Mouse (Mus musculus) myocyte (in vitro differentiated cells): ENCODE measurements around the gene Mlx. TPM values are rescaled to one million over a fixed set of nuclear protein-coding genes. Genes with fewer than 3 reads are reported as not detected.

Source experiments
- H3K27me3 ChIP-seq: one replicate; pipeline ENCODE4 v1.6.1; 2011; ENCODE audit not compliant: control insufficient read depth, insufficient read depth, insufficient read length
- H3K36me3 ChIP-seq: one replicate; pipeline ENCODE4 v1.6.1; 2011; ENCODE audit not compliant: control insufficient read depth, insufficient read depth
- H3K4me2 ChIP-seq: one replicate; pipeline ENCODE4 v1.6.1; 2011; ENCODE audit warnings: low read depth, control low read depth
- H3K4me3 ChIP-seq: one replicate; pipeline ENCODE4 v1.5.1; 2011; ENCODE audit warnings: mild to moderate bottlenecking, control low read depth, moderate library complexity
- H3K79me2 ChIP-seq: one replicate; pipeline ENCODE4 v1.6.1; 2011; ENCODE audit not compliant: control insufficient read depth, insufficient read depth
- H3ac ChIP-seq: one replicate; pipeline ENCODE4 v1.6.1; 2011; ENCODE audit not compliant: control insufficient read depth, insufficient read length
- CEBPB ChIP-seq: IDR thresholded peaks from 2 replicates; pipeline ENCODE4 v1.6.1; 2011; ENCODE audit warnings: mild to moderate bottlenecking, moderate library complexity; ENCODE audit not compliant: poor library complexity, insufficient read depth, severe bottlenecking
- E2F4 ChIP-seq: IDR thresholded peaks from one replicate; pipeline ENCODE4 v1.6.1; 2011; ENCODE audit warnings: mild to moderate bottlenecking, control low read depth, moderate library complexity; ENCODE audit not compliant: insufficient read depth
- MAX ChIP-seq: IDR thresholded peaks from one replicate; pipeline ENCODE4 v1.6.1; 2011; ENCODE audit warnings: low read depth, mild to moderate bottlenecking, control low read depth
- MYOD1 ChIP-seq, 3 experiments: IDR thresholded peaks; one replicate each; pipeline ENCODE4 v1.6.1; 2011; ENCODE audit warnings: control low read depth in 2 of 3, low read depth in 2 of 3, mild to moderate bottlenecking in 2 of 3, moderate library complexity in 1 of 3; ENCODE audit not compliant: insufficient read length in 2 of 3, control insufficient read depth in 1 of 3
- MYOG ChIP-seq, 3 experiments: IDR thresholded peaks; one replicate each; pipeline ENCODE4 v1.6.1; 2011; ENCODE audit warnings: control low read depth in 2 of 3, low read depth in 2 of 3, mild to moderate bottlenecking in 2 of 3; ENCODE audit not compliant: insufficient read length in 2 of 3, control insufficient read depth in 1 of 3, insufficient read depth in 1 of 3
- POLR2A ChIP-seq: IDR thresholded peaks from one replicate; pipeline ENCODE4 v1.6.1; 2011; ENCODE audit warnings: low read depth, mild to moderate bottlenecking, control low read depth, moderate library complexity; ENCODE audit not compliant: insufficient read length
- POLR2AphosphoS2 ChIP-seq: IDR thresholded peaks from one replicate; pipeline ENCODE4 v1.6.1; 2011; ENCODE audit warnings: low read depth, control low read depth; ENCODE audit not compliant: insufficient read length
- REST ChIP-seq: IDR thresholded peaks from one replicate; pipeline ENCODE4 v1.6.1; 2011; ENCODE audit warnings: mild to moderate bottlenecking, control low read depth, moderate library complexity; ENCODE audit not compliant: insufficient read depth, insufficient read length
- SRF ChIP-seq: IDR thresholded peaks from one replicate; pipeline ENCODE4 v1.6.1; 2011; ENCODE audit warnings: low read depth; ENCODE audit not compliant: control insufficient read depth, insufficient read length
- TCF12 ChIP-seq: IDR thresholded peaks from one replicate; pipeline ENCODE4 v1.6.1; 2011; ENCODE audit warnings: mild to moderate bottlenecking, control low read depth; ENCODE audit not compliant: poor library complexity, insufficient read depth, severe bottlenecking
- TCF3 ChIP-seq: IDR thresholded peaks from one replicate; pipeline ENCODE4 v1.6.1; 2011; ENCODE audit warnings: low read depth, control low read depth; ENCODE audit not compliant: insufficient read length
- USF1 ChIP-seq: IDR thresholded peaks from one replicate; pipeline ENCODE4 v1.6.1; 2011; ENCODE audit warnings: low read depth, mild to moderate bottlenecking, control low read depth, moderate library complexity
- polyA plus RNA-seq: library from polyadenylated mRNA; unstranded; fragments of >200 nt; fragmentation: generic; extraction: Trizol; gene quantifications from one replicate; pipeline ENCODE4 v1.2.1, GENCODE M21; 2012; ENCODE audit warnings: missing spikeins

The Mlx gene
- polyA plus RNA-seq, 1 experiment = 29.3 TPM

- TF ChIP-seq POLR2AphosphoS2 (no peak), MYOD1 (IDR thresholded peaks at IDR 0.05; ENCODE audit: control insufficient read depth in 1 of 3, insufficient read length in 2 of 3, low read depth in 2 of 3) (no peak), TCF12 (no peak), SRF (no peak), MYOG (IDR thresholded peaks at IDR 0.05; ENCODE audit: control insufficient read depth in 1 of 3, insufficient read depth in 1 of 3, insufficient read length in 2 of 3, low read depth in 2 of 3) (no peak), E2F4 (no peak), TCF3 (no peak), REST (no peak), POLR2A (no peak), CEBPB (no peak), MAX (no peak), USF1 (no peak)
- no peaks in the 10 kb centered on the region for H3K79me2 ChIP-seq
- H3K27me3 ChIP-seq = no peaks in the 10 kb centered on the region
- no peaks in the 10 kb centered on the region for H3K36me3 ChIP-seq
- H3K4me3 ChIP-seq = no peak overlapping the region
- peak overlapping the region; percentile 43 for H3K4me2 ChIP-seq
- no peak overlapping the region for H3ac ChIP-seq
Observed at GRCm38 (mm10) chr11:101064462-101064861, 22.6 kb upstream of the Mlx start.

GRCm38 (mm10) chr11:101065002-101065401 is 22.1 kb upstream of the Mlx start:
- H3ac ChIP-seq = no peak overlapping the region
- no peak overlapping the region for H3K4me2 ChIP-seq
- TF ChIP-seq MYOG (IDR thresholded peaks at IDR 0.05; ENCODE audit: control insufficient read depth in 1 of 3, insufficient read depth in 1 of 3, insufficient read length in 2 of 3, low read depth in 2 of 3) = no peak
- TF ChIP-seq MYOD1 (IDR thresholded peaks at IDR 0.05; ENCODE audit: control insufficient read depth in 1 of 3, insufficient read length in 2 of 3, low read depth in 2 of 3) = no peak
- TF ChIP-seq USF1 = no peak
- no peak for TF ChIP-seq E2F4
- TF ChIP-seq CEBPB = no peak
- no peak for TF ChIP-seq MAX
- no peak for TF ChIP-seq SRF
- no peak for TF ChIP-seq TCF3
- no peak for TF ChIP-seq TCF12
- no peak for TF ChIP-seq POLR2AphosphoS2
- no peak for TF ChIP-seq POLR2A
- no peak for TF ChIP-seq REST
- H3K36me3 ChIP-seq = no peaks in the 10 kb centered on the region
- H3K27me3 ChIP-seq = no peaks in the 10 kb centered on the region
- H3K4me3 ChIP-seq = no peak overlapping the region
- no peaks in the 10 kb centered on the region for H3K79me2 ChIP-seq

GRCm38 (mm10) chr11:101066549-101067412 is 20.3 kb upstream of the Mlx start:
- Histone ChIP-seq H3K4me2 (no peak overlapping the region), H3ac (no peak overlapping the region), H3K79me2 (no peaks in the 10 kb centered on the region), H3K36me3 (no peaks in the 10 kb centered on the region), H3K4me3 (no peak overlapping the region), H3K27me3 (no peaks in the 10 kb centered on the region)
- TF ChIP-seq MYOD1 (IDR thresholded peaks at IDR 0.05; ENCODE audit: control insufficient read depth in 1 of 3, insufficient read length in 2 of 3, low read depth in 2 of 3) (peak in 1 of 3 experiments; percentile 5), TCF3 (no peak)

GRCm38 (mm10) chr11:101069391-101070188 is 17.5 kb upstream of the Mlx start, which contains the start of gene Naglu:
Gene Naglu, plus strand, starts transcription at chr11:101070012.
- H3K27me3 ChIP-seq = no peaks in the 10 kb centered on the region
- H3K4me3 ChIP-seq = peak within 1 kb of the TSS; percentile 38
- H3K4me2 ChIP-seq = peak within 1 kb of the TSS; percentile 89
- no peaks in the 10 kb centered on the region for H3K79me2 ChIP-seq
- no peaks in the 10 kb centered on the region for H3K36me3 ChIP-seq
- H3ac ChIP-seq = peak within 1 kb of the TSS; percentile 14
- TF ChIP-seq POLR2AphosphoS2 = peak; percentile 82
- TF ChIP-seq E2F4 = no peak
- TF ChIP-seq SRF = peak; percentile 9
- TF ChIP-seq CEBPB = no peak
- no peak for TF ChIP-seq MYOG (IDR thresholded peaks at IDR 0.05; ENCODE audit: control insufficient read depth in 1 of 3, insufficient read depth in 1 of 3, insufficient read length in 2 of 3, low read depth in 2 of 3)
- no peak for TF ChIP-seq REST
- TF ChIP-seq USF1 = peak; percentile 98
- no peak for TF ChIP-seq MAX
- no peak for TF ChIP-seq TCF12
- peak in 1 of 3 experiments; percentile 5 for TF ChIP-seq MYOD1 (IDR thresholded peaks at IDR 0.05; ENCODE audit: control insufficient read depth in 1 of 3, insufficient read length in 2 of 3, low read depth in 2 of 3)
- TF ChIP-seq POLR2A = peak; percentile 85
- no peak for TF ChIP-seq TCF3
